Mouse (Mus musculus) liver, adult 2 months (tissue): ENCODE measurements at regions not wholly inside any gene's neighbourhood (a gene's known extent, or its start where the extent isn't known, plus 50 kb on each side); places are given as distances from the start of the nearest gene placed in this dataset.

Experiments used
- DNase-seq: peaks from one replicate; pipeline ENCODE4 v3.0.0-alpha.2; 2011; ENCODE audit warnings: low read depth, low spot score; ENCODE audit errors: extremely low read depth
- H3K27ac ChIP-seq: fragments of 200-500 bp; replicated peaks from 2 replicates; pipeline ENCODE4 v1.5.1; 2012; ENCODE audit warnings: low read depth, mild to moderate bottlenecking, control low read depth, inconsistent platforms, low read length; ENCODE audit not compliant: insufficient read depth
- H3K27me3 ChIP-seq: fragments of 200-500 bp; 2 replicates; pipeline ENCODE4 v1.6.1; 2012; ENCODE audit warnings: mild to moderate bottlenecking, moderate library complexity, low read length, inconsistent platforms; ENCODE audit not compliant: control insufficient read depth, insufficient read depth
- H3K36me3 ChIP-seq: fragments of 200-500 bp; 2 replicates; pipeline ENCODE4 v1.6.1; 2012; ENCODE audit warnings: low read length, inconsistent platforms; ENCODE audit not compliant: control insufficient read depth, insufficient read depth
- H3K4me1 ChIP-seq: fragments of 200-500 bp; 2 replicates; pipeline ENCODE4 v1.6.1; 2011; ENCODE audit warnings: low read length; ENCODE audit not compliant: control insufficient read depth, insufficient read depth
- H3K4me3 ChIP-seq: fragments of 200-500 bp; 2 replicates; pipeline ENCODE4 v1.5.1; 2011; ENCODE audit warnings: low read depth, mild to moderate bottlenecking, control low read depth, low read length, moderate library complexity; ENCODE audit not compliant: insufficient read depth
- H3K79me2 ChIP-seq: fragments of 200-500 bp; 2 replicates; pipeline ENCODE4 v1.6.1; 2012; ENCODE audit warnings: inconsistent platforms, mild to moderate bottlenecking, low read length, moderate library complexity; ENCODE audit not compliant: control insufficient read depth, insufficient read depth
- H3K9ac ChIP-seq: fragments of 200-500 bp; 2 replicates; pipeline ENCODE4 v1.6.1; 2012; ENCODE audit warnings: low read depth, mild to moderate bottlenecking, control low read depth, inconsistent platforms, low read length
- CTCF ChIP-seq: fragments of 200-500 bp; IDR thresholded peaks from 2 replicates; pipeline ENCODE4 v1.5.1; 2011; ENCODE audit warnings: low read depth, low read length, control low read depth
- POLR2A ChIP-seq: fragments of 200-500 bp; IDR thresholded peaks from 2 replicates; pipeline ENCODE4 v1.6.1; 2011; ENCODE audit warnings: low read length, control low read depth; ENCODE audit not compliant: insufficient read depth; ENCODE audit errors: extremely low read depth
- WGBS: fragments of 180-500 bp; shearing (Covaris S2); methylation state at CpG from one replicate; pipeline ENCODE4 v1.1.7; 2018; 5-methylcytosine and 5-hydroxymethylcytosine counted together

GRCm38 (mm10) chr12:70686971-70687370 is 138.3 kb upstream of the Frmd6 start:
- H3K79me2 ChIP-seq, result no peaks in the 10 kb centered on the region
- no peaks in the 10 kb centered on the region for H3K36me3 ChIP-seq
- no peak overlapping the region for H3K9ac ChIP-seq
- H3K27ac ChIP-seq, result no peak overlapping the region
- H3K27me3 ChIP-seq, result no peaks in the 10 kb centered on the region
- H3K4me1 ChIP-seq, result no peaks in the 10 kb centered on the region
- 67% methylated on average over 12 of the region's 12 CpGs for whole genome bisulfite sequencing
- no peak for DNase-seq
- TF ChIP-seq POLR2A (no peak), CTCF (no peak)
- H3K4me3 ChIP-seq, result no peak overlapping the region

GRCm38 (mm10) chr12:70695162-70695561 is 130.2 kb upstream of the Frmd6 start:
- no peak for DNase-seq
- 90% methylated on average over 5 of the region's 5 CpGs for WGBS
- no peaks in the 10 kb centered on the region for H3K36me3 ChIP-seq
- no peak overlapping the region for H3K9ac ChIP-seq
- H3K4me3 ChIP-seq, result no peak overlapping the region
- H3K27me3 ChIP-seq, result no peaks in the 10 kb centered on the region
- no peak for TF ChIP-seq POLR2A
- TF ChIP-seq CTCF, result no peak
- no peak overlapping the region for H3K27ac ChIP-seq
- H3K79me2 ChIP-seq, result no peaks in the 10 kb centered on the region
- H3K4me1 ChIP-seq, result no peaks in the 10 kb centered on the region

- Histone ChIP-seq H3K36me3 (no peaks in the 10 kb centered on the region), H3K27ac (no peak overlapping the region), H3K9ac (no peak overlapping the region), H3K79me2 (no peaks in the 10 kb centered on the region), H3K27me3 (no peaks in the 10 kb centered on the region), H3K4me3 (no peak overlapping the region), H3K4me1 (no peaks in the 10 kb centered on the region)
- DNase-seq, result no peak
- no peak for TF ChIP-seq CTCF
- TF ChIP-seq POLR2A, result no peak
- 79% methylated on average over 6 of the region's 6 CpGs for WGBS
Measured at GRCm38 (mm10) chr12:70696256-70696655, 129.1 kb upstream of the Frmd6 start.

- H3K4me3 ChIP-seq, result no peak overlapping the region
- no peak overlapping the region for H3K27ac ChIP-seq
- H3K27me3 ChIP-seq, result no peaks in the 10 kb centered on the region
- H3K4me1 ChIP-seq, result no peaks in the 10 kb centered on the region
- no peak overlapping the region for H3K9ac ChIP-seq
- 79% methylated on average over 6 of the region's 6 CpGs for WGBS
- DNase-seq, result no peak
- TF ChIP-seq CTCF, result no peak
- TF ChIP-seq POLR2A, result no peak
- H3K79me2 ChIP-seq, result no peaks in the 10 kb centered on the region
- no peaks in the 10 kb centered on the region for H3K36me3 ChIP-seq
Measured at GRCm38 (mm10) chr12:70698466-70698865, 126.8 kb upstream of the Frmd6 start.

GRCm38 (mm10) chr12:70702473-70702872 is 122.8 kb upstream of the Frmd6 start:
- peaks cover 5% of the 10 kb centered on the region for H3K4me1 ChIP-seq
- H3K36me3 ChIP-seq, result no peaks in the 10 kb centered on the region
- WGBS, result 81% methylated on average over 5 of the region's 5 CpGs
- no peak for DNase-seq
- no peak overlapping the region for H3K4me3 ChIP-seq
- no peak for TF ChIP-seq CTCF
- no peak for TF ChIP-seq POLR2A
- H3K79me2 ChIP-seq, result no peaks in the 10 kb centered on the region
- no peak overlapping the region for H3K27ac ChIP-seq
- no peaks in the 10 kb centered on the region for H3K27me3 ChIP-seq
- no peak overlapping the region for H3K9ac ChIP-seq

GRCm38 (mm10) chr12:70706806-70707628 is 118.3 kb upstream of the Frmd6 start:
- DNase-seq, result no peak
- Histone ChIP-seq H3K36me3 (no peaks in the 10 kb centered on the region), H3K4me1 (peaks cover 11% of the 10 kb centered on the region), H3K27ac (peak overlapping the region; percentile 15; the same call in 1 of the 2 replicates), H3K79me2 (no peaks in the 10 kb centered on the region), H3K9ac (no peak overlapping the region), H3K27me3 (no peaks in the 10 kb centered on the region), H3K4me3 (no peak overlapping the region)
- WGBS, result 65% methylated on average over 11 of the region's 11 CpGs
- TF ChIP-seq CTCF (no peak), POLR2A (no peak)
